Mouse (Mus musculus) olfactory bulb, adult 2 months (tissue): ENCODE data around the gene Uqcc2.

ENCODE experiments used
- CTCF ChIP-seq: fragments of 200-500 bp; IDR thresholded peaks from 2 replicates; pipeline ENCODE4 v1.5.1; 2012; ENCODE audit warnings: low read depth, mild to moderate bottlenecking, low read length, moderate library complexity; ENCODE audit not compliant: insufficient read depth
- POLR2A ChIP-seq: fragments of 200-500 bp; IDR thresholded peaks from 2 replicates; pipeline ENCODE4 v1.6.1; 2012; ENCODE audit warnings: mild to moderate bottlenecking, low read depth, low read length, moderate library complexity; ENCODE audit not compliant: insufficient read depth

DNA sequence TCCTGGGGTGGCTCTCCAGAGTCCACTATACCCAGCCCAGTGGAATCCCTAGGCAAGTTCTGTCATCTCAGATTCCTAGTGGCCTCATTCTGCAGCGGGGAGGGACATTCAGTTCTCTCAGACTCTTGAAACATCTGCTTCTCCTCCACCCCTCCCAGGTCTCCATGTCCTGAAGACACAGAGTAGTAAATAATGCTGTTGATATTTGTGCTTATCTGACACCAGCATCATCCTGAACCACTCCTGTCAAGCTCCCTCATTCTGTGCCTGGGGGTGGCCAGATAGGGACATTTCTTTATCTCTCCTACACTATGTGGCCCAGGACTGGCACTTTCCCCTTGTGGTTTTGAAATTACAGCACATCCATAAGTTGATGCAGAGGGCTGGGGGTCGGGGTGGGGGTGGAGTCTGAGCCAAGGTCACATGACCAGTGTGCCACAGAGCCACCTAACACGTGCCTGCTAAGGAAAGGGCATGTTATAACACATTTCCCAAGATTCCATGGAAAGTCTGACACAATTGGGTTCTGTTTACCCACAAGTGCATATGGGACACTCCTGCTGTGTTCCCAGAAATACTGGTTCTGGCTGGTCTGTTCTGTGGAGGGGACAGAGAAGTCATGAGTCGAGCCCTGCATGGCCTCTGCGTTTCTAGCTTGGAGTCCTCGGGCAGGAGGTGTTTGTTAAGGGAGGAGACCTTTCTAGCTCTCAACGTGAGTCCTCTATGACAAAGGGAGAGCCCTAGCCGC lies 19.4 kb upstream of the Uqcc2 start:
- TF ChIP-seq CTCF, result no peak
- no peak for TF ChIP-seq POLR2A
